In the genomic region with DNA sequence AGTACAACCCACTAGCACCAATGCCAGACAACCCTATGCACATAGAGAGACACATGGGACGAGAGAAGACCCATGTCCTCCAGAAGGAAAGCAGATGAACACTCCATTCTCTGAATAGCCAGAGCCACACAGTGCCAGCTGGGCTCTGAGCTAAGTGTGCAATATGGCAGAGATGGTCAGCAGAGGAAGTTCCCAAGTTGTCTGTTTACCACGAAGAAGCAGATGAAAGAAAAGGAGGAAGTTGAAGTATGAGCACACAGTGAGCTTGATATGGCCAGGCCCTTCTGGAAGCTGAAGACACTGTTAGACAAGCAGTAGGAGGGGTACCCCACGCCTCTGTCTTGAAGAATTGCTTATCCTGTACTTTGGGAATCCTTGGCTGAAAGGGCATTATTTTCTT, we compare ENCODE assay signal across 18 mouse cellular contexts.
DNase-seq lines count a peak whose midpoint lies in the region; ATAC-seq and TF ChIP-seq lines count a peak whose summit lies in the region.
"Had no signal": no experiment of that assay in that cellular context is flagged by ENCODE, and none has a peak within 500 bp of the region (broad histone marks: within the 10 kb centered on the region; RNA-seq: fewer than 3 reads in every experiment).

No protein-coding gene starts in this region.

- no peak for TF ChIP-seq CTCF in spleen, adult 2 months (IDR thresholded peaks at IDR 0.05; ENCODE audit: extremely low read depth, insufficient read depth, insufficient read length, insufficient replicate concordance)

- H3K4me3 ChIP-seq in heart, embryonic 10.5 days: no peak overlapping the region
- H3K4me3 ChIP-seq in heart, embryonic 11.5 days (ENCODE audit: low read depth, low read length): no peak overlapping the region
- H3K4me3 ChIP-seq in spleen, adult 2 months (ENCODE audit: extremely low read depth, insufficient read depth, insufficient read length): no peak overlapping the region
- no peak overlapping the region for H3K4me3 ChIP-seq in macrophage (ENCODE audit: inconsistent target)
- H3K4me3 ChIP-seq in forebrain, embryonic 13.5 days: no peak overlapping the region
- H3K4me3 ChIP-seq: left cerebral cortex, adult 2 months; liver, embryonic 15.5 days; midbrain, embryonic 12.5 days; stomach, embryonic 15.5 days had no signal

- no peak for ATAC-seq in heart, embryonic 11.5 days (replicated peaks; ENCODE audit: insufficient number of reproducible peaks, low FRiP score, low TSS enrichment)
- no peak for ATAC-seq in forebrain, embryonic 13.5 days

- no peak overlapping the region for H3K4me2 ChIP-seq in heart, embryonic 11.5 days
- H3K4me2 ChIP-seq in forebrain, embryonic 13.5 days: no peak overlapping the region
- H3K4me2 ChIP-seq: liver, embryonic 15.5 days; midbrain, embryonic 12.5 days; stomach, embryonic 15.5 days had no signal

- peak; percentile 54 for DNase-seq in heart, embryonic 10.5 days (ENCODE audit: low spot score)
- DNase-seq in spleen, adult 2 months (ENCODE audit: low read depth in 1 of 2, low spot score in 2 of 2): peak; percentile 5 to 9
- no peak for DNase-seq in spleen, adult 12 weeks (ENCODE audit: low spot score)
- DNase-seq in embryo, embryonic 10 days (ENCODE audit: low spot score): no peak
- no peak for DNase-seq in adrenal gland, postnatal 36 days
- DNase-seq: adrenal gland, postnatal 14 days; cerebellum, postnatal 14 days; heart, postnatal 36 days; kidney, adult 8-10 months; kidney, postnatal 4 days; right cerebral cortex, postnatal 25 days had no signal

- H3K4me1 ChIP-seq in heart, embryonic 10.5 days: no peaks in the 10 kb centered on the region
- 0 out of 2 replicates have a peak, but pooled peaks cover 2% of the 10 kb centered on the region for H3K4me1 ChIP-seq in heart, embryonic 11.5 days (ENCODE audit: control insufficient read depth, insufficient read depth, low read length)
- H3K4me1 ChIP-seq in spleen, adult 2 months (ENCODE audit: control insufficient read depth, insufficient read depth, insufficient read length): peaks cover 9% of the 10 kb centered on the region
- peaks cover 3% of the 10 kb centered on the region; the same call in 1 of the 2 replicates for H3K4me1 ChIP-seq in forebrain, embryonic 13.5 days
- H3K4me1 ChIP-seq: midbrain, embryonic 12.5 days; stomach, embryonic 15.5 days had no signal

- no peak for TF ChIP-seq POLR2A in spleen, adult 2 months (IDR thresholded peaks at IDR 0.05; ENCODE audit: low read depth, low read length)

- H3K9me3 ChIP-seq in heart, embryonic 10.5 days: no peaks in the 10 kb centered on the region
- no peaks in the 10 kb centered on the region for H3K9me3 ChIP-seq in heart, embryonic 11.5 days (replicated peaks; ENCODE audit: control insufficient read depth, low read length)
- no peaks in the 10 kb centered on the region for H3K9me3 ChIP-seq in forebrain, embryonic 13.5 days (replicated peaks)
- H3K9me3 ChIP-seq: liver, embryonic 15.5 days; midbrain, embryonic 12.5 days; stomach, embryonic 15.5 days had no signal

- H3K79me2 ChIP-seq in macrophage (ENCODE audit: inconsistent target): peaks cover 18% of the 10 kb centered on the region; the same call in 1 of the 2 replicates

- no peaks in the 10 kb centered on the region for H3K27me3 ChIP-seq in heart, embryonic 10.5 days (ENCODE audit: insufficient read depth, poor library complexity, severe bottlenecking)
- H3K27me3 ChIP-seq in heart, embryonic 11.5 days (ENCODE audit: control insufficient read depth, insufficient read depth, low read length): no peaks in the 10 kb centered on the region
- no peaks in the 10 kb centered on the region for H3K27me3 ChIP-seq in spleen, adult 2 months (ENCODE audit: control insufficient read depth, insufficient read depth, low read length)
- H3K27me3 ChIP-seq in forebrain, embryonic 13.5 days: no peaks in the 10 kb centered on the region
- H3K27me3 ChIP-seq: liver, embryonic 15.5 days; midbrain, embryonic 12.5 days; stomach, embryonic 15.5 days had no signal

- WGBS in heart, embryonic 10.5 days: 75% methylated on average over 3 of the region's 3 CpGs
- WGBS in heart, embryonic 11.5 days (ENCODE audit: insufficient replicate concordance): 73% methylated on average over 3 of the region's 3 CpGs
- WGBS in spleen, adult 2 months: 35% methylated on average over 3 of the region's 3 CpGs
- 3% methylated on average over 3 of the region's 3 CpGs for WGBS in macrophage (ENCODE audit: missing documents)
- 84% methylated on average over 3 of the region's 3 CpGs for WGBS in forebrain, embryonic 13.5 days

- no peak overlapping the region for H3K9ac ChIP-seq in heart, embryonic 11.5 days (ENCODE audit: low read depth, low read length)
- H3K9ac ChIP-seq in forebrain, embryonic 13.5 days: no peak overlapping the region
- H3K9ac ChIP-seq: liver, embryonic 15.5 days; midbrain, embryonic 12.5 days; stomach, embryonic 15.5 days had no signal

- no peak overlapping the region for H3K27ac ChIP-seq in heart, embryonic 10.5 days
- H3K27ac ChIP-seq in heart, embryonic 11.5 days (ENCODE audit: low read depth, low read length): no peak overlapping the region
- H3K27ac ChIP-seq in spleen, adult 2 months (ENCODE audit: insufficient read depth, low read length): peak overlapping the region; percentile 11; the same call in 1 of the 2 replicates
- H3K27ac ChIP-seq in macrophage: peak overlapping the region; percentile 51
- H3K27ac ChIP-seq in forebrain, embryonic 13.5 days: no peak overlapping the region
- H3K27ac ChIP-seq: left cerebral cortex, adult 2 months; liver, embryonic 15.5 days; midbrain, embryonic 12.5 days; stomach, embryonic 15.5 days had no signal

- no peaks in the 10 kb centered on the region for H3K36me3 ChIP-seq in heart, embryonic 10.5 days
- no peaks in the 10 kb centered on the region for H3K36me3 ChIP-seq in heart, embryonic 11.5 days (ENCODE audit: control insufficient read depth, insufficient read depth, low read length)
- 0 out of 2 replicates have a peak, but pooled peaks cover 1% of the 10 kb centered on the region for H3K36me3 ChIP-seq in spleen, adult 2 months (ENCODE audit: control insufficient read depth, insufficient read depth, low read length)
- no peaks in the 10 kb centered on the region for H3K36me3 ChIP-seq in macrophage (ENCODE audit: inconsistent target)
- H3K36me3 ChIP-seq in forebrain, embryonic 13.5 days (ENCODE audit: poor library complexity, severe bottlenecking): no peaks in the 10 kb centered on the region
- H3K36me3 ChIP-seq: liver, embryonic 15.5 days; midbrain, embryonic 12.5 days; stomach, embryonic 15.5 days had no signal

Comparison
In these comparisons a context has a peak if more than half of its experiments do, and no peak if none do; other contexts are left out.
1. DNase-seq: peak in heart, embryonic 10.5 days (single experiment) and spleen, adult 2 months (2 of 2); none in spleen, adult 12 weeks (single experiment), embryo, embryonic 10 days (single experiment) and adrenal gland, postnatal 36 days (0 of 2).
2. H3K27ac ChIP-seq: peak in spleen, adult 2 months (single experiment) and macrophage (single experiment); none in heart, embryonic 10.5 days (single experiment), heart, embryonic 11.5 days (single experiment) and forebrain, embryonic 13.5 days (single experiment).